Mouse (Mus musculus) lung, adult 2 months (tissue): Measurements from ENCODE around the gene Nab2. TPM values are rescaled to one million over a fixed set of nuclear protein-coding genes. Genes with fewer than 3 reads are reported as not detected.

Experiments
- DNase-seq: peaks from one replicate; pipeline ENCODE4 v3.0.0; 2022
- H3K4me1 ChIP-seq: fragments of 200-500 bp; 2 replicates; pipeline ENCODE4 v1.6.1; 2011; ENCODE audit warnings: low read length; ENCODE audit not compliant: control insufficient read depth, insufficient read depth
- H3K4me3 ChIP-seq: fragments of 200-500 bp; replicated peaks from 2 replicates; pipeline ENCODE3; 2011; ENCODE audit warnings: low read depth, mild to moderate bottlenecking, control low read depth, low read length; ENCODE audit errors: extremely low read depth
- CTCF ChIP-seq: fragments of 200-500 bp; IDR thresholded peaks from 2 replicates; pipeline ENCODE4 v1.5.1; 2011; ENCODE audit warnings: mild to moderate bottlenecking, low read length, control low read depth; ENCODE audit not compliant: insufficient read depth
- POLR2A ChIP-seq: fragments of 200-500 bp; IDR thresholded peaks from 2 replicates; pipeline ENCODE4 v1.6.1; 2011; ENCODE audit warnings: low read depth, mild to moderate bottlenecking, control low read depth, low read length, borderline replicate concordance; ENCODE audit errors: extremely low read depth
- WGBS: fragments of 180-500 bp; shearing (Covaris S2); methylation state at CpG from one replicate; pipeline ENCODE4 v1.1.7; 2018; 5-methylcytosine and 5-hydroxymethylcytosine counted together
- polyA plus RNA-seq: library from polyadenylated mRNA; depleted of rRNA; stranded (reverse); fragments of >200 nt; gene quantifications from 2 replicates; pipeline ENCODE4 v1.2.3, GENCODE M21; 2012

Gene Nab2
- polyA plus RNA-seq, 1 experiment = 32.8 TPM

DNA sequence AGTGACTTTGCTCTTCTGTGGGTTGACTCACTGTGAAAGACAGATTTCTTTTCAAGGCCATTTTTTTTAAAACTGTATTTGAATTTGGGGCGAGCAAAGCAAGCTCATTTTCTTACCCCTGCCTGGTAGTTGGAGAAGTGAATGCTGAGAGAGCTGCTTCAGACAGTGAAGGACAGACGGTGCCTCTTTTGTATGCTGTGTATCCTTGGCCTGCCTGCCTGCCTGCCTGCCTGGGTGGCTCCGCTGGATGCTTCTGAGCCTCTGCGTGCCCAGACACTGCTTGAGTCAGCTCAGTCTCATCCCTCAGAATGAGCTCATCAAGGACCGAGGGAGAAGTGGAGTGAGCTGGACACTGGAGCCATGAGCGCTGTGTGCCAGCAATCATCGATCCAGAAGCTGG is 30.6 kb upstream of the Nab2 start:
- TF ChIP-seq POLR2A (no peak), CTCF (no peak)
- H3K4me3 ChIP-seq = no peak overlapping the region
- WGBS = 94% methylated on average over 7 of the region's 7 CpGs
- DNase-seq = no peak
- no peaks in the 10 kb centered on the region for H3K4me1 ChIP-seq

- no peak for TF ChIP-seq CTCF
- no peak for TF ChIP-seq POLR2A
- Histone ChIP-seq H3K4me3 (no peak overlapping the region), H3K4me1 (no peaks in the 10 kb centered on the region)
- 93% methylated on average over 7 of the region's 7 CpGs for WGBS
- DNase-seq = no peak
Observed at GRCm38 (mm10) chr10:127695775-127696174, 27.4 kb upstream of the Nab2 start.

DNA sequence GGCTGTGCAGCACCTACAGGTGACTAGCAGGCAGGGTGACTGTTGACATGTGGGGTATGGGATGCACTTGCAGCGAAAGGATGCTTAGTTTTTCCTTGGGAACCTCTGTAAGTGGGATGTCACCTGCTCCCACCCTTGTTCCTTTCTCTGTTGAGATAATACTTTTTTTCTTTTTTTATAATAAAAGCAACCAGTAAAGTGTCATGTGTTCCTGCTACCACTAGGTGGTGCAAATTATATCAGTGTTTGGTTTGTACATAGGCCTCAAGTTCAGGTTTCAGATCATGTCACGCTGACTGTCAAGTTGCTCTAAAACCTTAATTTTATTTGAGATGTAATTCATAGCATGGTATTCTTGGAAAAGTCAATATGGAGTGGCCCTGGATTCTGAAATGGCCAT is 26.3 kb upstream of the Nab2 start:
- WGBS = 43% methylated on average over 2 of the region's 2 CpGs
- TF ChIP-seq CTCF (peak; percentile 33; the same call in 1 of the 2 replicates), POLR2A (no peak)
- Histone ChIP-seq H3K4me3 (no peak overlapping the region), H3K4me1 (no peaks in the 10 kb centered on the region)
- no peak for DNase-seq

- TF ChIP-seq POLR2A (no peak), CTCF (no peak)
- DNase-seq = no peak
- WGBS = 21% methylated on average over 1 of the region's 1 CpGs
- no peaks in the 10 kb centered on the region for H3K4me1 ChIP-seq
- H3K4me3 ChIP-seq = no peak overlapping the region
Observed at GRCm38 (mm10) chr10:127691053-127691452, 22.7 kb upstream of the Nab2 start.

- TF ChIP-seq POLR2A (no peak), CTCF (no peak)
- no peak overlapping the region for H3K4me3 ChIP-seq
- no peaks in the 10 kb centered on the region; the same call in 1 of the 2 replicates for H3K4me1 ChIP-seq
- DNase-seq = no peak
- WGBS = 80% methylated on average over 6 of the region's 6 CpGs
Observed at GRCm38 (mm10) chr10:127682886-127683285, 14.5 kb upstream of the Nab2 start.

DNA sequence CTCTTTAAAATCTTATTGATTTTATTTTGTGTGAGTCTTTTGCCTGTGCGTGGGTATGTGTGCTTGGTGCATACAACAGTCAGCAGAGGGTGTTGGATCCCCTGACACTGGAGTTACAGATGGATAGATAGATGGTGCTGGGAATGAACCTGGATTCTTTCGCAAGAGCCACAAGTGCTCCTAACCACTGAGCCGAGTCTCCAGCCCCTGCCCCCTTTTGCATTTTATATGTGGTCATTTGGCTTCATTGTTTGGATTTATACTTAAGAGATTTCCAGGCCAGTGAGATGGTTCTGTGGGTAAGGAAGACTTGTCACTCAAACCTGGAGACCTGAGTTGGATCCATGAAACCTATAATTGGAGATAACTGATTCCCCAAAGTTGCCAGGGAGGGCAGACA is 11.5 kb upstream of the Nab2 start:
- DNase-seq = no peak
- TF ChIP-seq CTCF = no peak
- TF ChIP-seq POLR2A = no peak
- peaks cover 2% of the 10 kb centered on the region for H3K4me1 ChIP-seq
- 79% methylated on average over 3 of the region's 3 CpGs for WGBS
- no peak overlapping the region for H3K4me3 ChIP-seq

DNA sequence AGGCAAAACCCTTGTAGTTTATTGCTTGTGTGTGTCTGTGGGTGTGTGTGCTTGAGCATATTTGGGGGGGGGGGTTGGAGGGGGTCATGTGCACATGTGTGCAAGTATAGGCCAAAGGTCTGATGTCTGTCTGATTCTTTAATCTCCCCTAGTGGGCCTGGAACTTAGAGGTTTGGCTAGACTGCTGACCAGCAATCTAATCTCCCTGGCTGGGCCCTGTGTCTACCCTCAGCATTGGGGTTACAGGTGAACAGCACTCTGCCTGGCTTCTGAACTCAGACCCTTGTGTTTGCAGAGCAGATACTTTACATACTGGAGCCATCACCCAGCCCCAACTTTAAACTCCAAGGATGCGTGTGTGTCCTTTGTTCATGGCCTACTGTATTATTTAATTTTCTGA is 10.8 kb upstream of the Nab2 start:
- 93% methylated on average over 1 of the region's 1 CpGs for whole genome bisulfite sequencing
- Histone ChIP-seq H3K4me1 (peaks cover 2% of the 10 kb centered on the region), H3K4me3 (no peak overlapping the region)
- no peak for DNase-seq
- TF ChIP-seq CTCF = no peak
- no peak for TF ChIP-seq POLR2A

GRCm38 (mm10) chr10:127677591-127678336 is 9.4 kb upstream of the Nab2 start:
- no peak for DNase-seq
- H3K4me3 ChIP-seq = peak overlapping the region; percentile 52
- H3K4me1 ChIP-seq = peaks cover 2% of the 10 kb centered on the region
- TF ChIP-seq CTCF = peak; percentile 86
- no peak for TF ChIP-seq POLR2A
- WGBS = 6% methylated on average over 14 of the region's 14 CpGs

DNA sequence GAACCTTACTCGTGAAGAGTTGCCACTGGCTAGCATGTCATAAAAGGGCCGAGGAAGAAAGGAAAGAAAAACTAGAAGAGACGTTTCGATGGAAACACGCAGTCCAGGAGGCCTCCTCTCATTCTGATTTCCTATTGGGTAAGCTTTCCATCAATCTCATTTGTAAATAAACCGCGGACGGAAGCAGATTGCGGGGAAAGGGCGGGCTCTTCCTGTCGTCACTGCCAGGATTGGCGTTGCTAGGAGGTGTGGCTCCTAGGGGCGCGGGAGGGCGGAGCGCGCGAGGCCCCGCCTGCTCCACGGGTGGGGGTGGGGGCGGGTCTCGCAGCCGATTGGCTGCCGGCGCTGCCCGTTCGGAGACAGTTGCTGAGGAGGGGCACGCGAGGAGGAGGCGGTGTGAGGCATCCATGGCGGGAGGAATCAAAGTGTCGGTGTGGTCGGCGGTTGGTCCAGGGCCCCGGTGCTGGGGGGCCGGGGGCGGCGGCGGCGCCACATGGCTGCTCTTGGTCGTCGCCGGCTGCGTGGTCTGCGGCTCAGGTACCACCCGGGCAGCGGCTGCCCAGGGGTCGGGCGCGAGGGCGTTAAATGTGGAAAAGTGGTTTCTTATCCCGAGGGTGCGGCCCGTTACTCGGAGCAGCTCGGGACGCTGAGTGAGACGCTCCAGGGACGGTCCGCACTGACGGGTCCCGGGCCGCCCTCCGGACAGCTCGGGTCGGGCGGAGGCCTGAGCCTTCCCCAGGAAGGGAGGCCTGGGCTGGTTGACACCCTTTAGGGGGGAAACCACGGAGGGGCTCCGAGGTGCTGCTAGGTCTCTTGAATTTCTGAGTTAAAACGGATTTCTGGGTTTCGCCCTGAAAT is 8.6 kb upstream of the Nab2 start:
- peak; percentile 86 for DNase-seq
- peak overlapping the region; percentile 66 for H3K4me3 ChIP-seq
- TF ChIP-seq CTCF = no peak
- TF ChIP-seq POLR2A = peak; percentile 34; the same call in 1 of the 2 replicates
- under 1% methylated on average over 66 of the region's 71 CpGs for WGBS
- peaks cover 2% of the 10 kb centered on the region for H3K4me1 ChIP-seq
